Mouse (Mus musculus): ENCODE measurements at regions not wholly inside any gene's neighbourhood (a gene's known extent, or its start where the extent isn't known, plus 50 kb on each side); places are given as distances from the start of the nearest gene placed in this dataset.

DNA sequence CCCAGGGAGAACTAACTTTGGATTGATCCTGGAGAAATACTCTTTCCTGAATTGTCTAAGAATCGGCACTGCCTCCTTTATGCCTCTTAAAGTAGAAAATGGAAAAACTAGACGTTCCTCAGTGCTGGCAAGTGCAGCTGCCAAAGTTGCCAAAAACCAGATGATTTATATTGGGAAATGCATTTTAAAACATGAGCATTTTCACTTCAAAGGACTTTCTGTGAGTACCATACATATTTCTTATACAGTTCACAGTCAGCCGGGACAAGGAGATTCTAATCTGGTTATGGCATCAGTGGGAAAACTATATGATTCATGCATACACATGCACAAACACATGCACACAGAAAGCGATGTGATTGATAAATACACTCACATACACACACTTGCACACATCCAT lies 315.6 kb upstream of the Tenm3 start:
- TF ChIP-seq POLR2A (IDR thresholded peaks at IDR 0.05; ENCODE audit: low read depth, low read length), result no peak
- no peak for TF ChIP-seq CTCF (IDR thresholded peaks at IDR 0.05; ENCODE audit: borderline replicate concordance, insufficient read depth, low read length)
